Mouse (Mus musculus): Measurements from ENCODE around the gene Elovl2. TPM values are rescaled to one million over a fixed set of nuclear protein-coding genes. Genes with fewer than 3 reads are reported as not detected.

The Elovl2 gene
- polyA plus RNA-seq, 2 experiments = 2.3 to 2.5 TPM

- H3K27ac ChIP-seq (replicated peaks; ENCODE audit: low read depth, low read length) = peak overlapping the region; percentile 81
- no peaks in the 10 kb centered on the region for H3K36me3 ChIP-seq (ENCODE audit: control insufficient read depth, insufficient read depth, low read length)
- peak overlapping the region; percentile 82 for H3K9ac ChIP-seq (ENCODE audit: low read depth, low read length, severe bottlenecking)
- ATAC-seq (ENCODE audit: low FRiP score, low read depth) (no peak), DNase-seq (ENCODE audit: low spot score) (no peak)
- peak overlapping the region; percentile 77 for H3K4me3 ChIP-seq (replicated peaks; ENCODE audit: low read length)
- no peaks in the 10 kb centered on the region for H3K27me3 ChIP-seq (ENCODE audit: control insufficient read depth, insufficient read depth, low read length)
- H3K9me3 ChIP-seq (ENCODE audit: control insufficient read depth, low read length) = no peaks in the 10 kb centered on the region
- H3K4me2 ChIP-seq (replicated peaks; ENCODE audit: low read depth, low read length, severe bottlenecking) = peak overlapping the region; percentile 71
- TF ChIP-seq POLR2A (IDR thresholded peaks at IDR 0.05; ENCODE audit: borderline replicate concordance, extremely low read depth, insufficient read depth, insufficient read length) = no peak
- H3K4me1 ChIP-seq (ENCODE audit: control insufficient read depth, insufficient read depth, low read length) = 0 out of 2 replicates have a peak, but pooled peaks cover 5% of the 10 kb centered on the region
- under 1% methylated on average over 27 of the region's 27 CpGs for WGBS
These were observed 30.2 kb upstream of the Elovl2 start for GRCm38 (mm10) chr13:41250318-41250981.

GRCm38 (mm10) chr13:41249538-41250317 lies 29.5 kb upstream of the Elovl2 start, which contains the start of gene Smim13:
TSS of gene Smim13 (plus strand) at chr13:41249844.
- no peaks in the 10 kb centered on the region for H3K36me3 ChIP-seq (ENCODE audit: control insufficient read depth, insufficient read depth, low read length)
- DNase-seq (ENCODE audit: low spot score) = peak; percentile 97
- peak; percentile 96 for ATAC-seq (ENCODE audit: low FRiP score, low read depth)
- H3K27me3 ChIP-seq (ENCODE audit: control insufficient read depth, insufficient read depth, low read length) = no peaks in the 10 kb centered on the region
- under 1% methylated on average over 49 of the region's 78 CpGs for WGBS
- 0 out of 2 replicates have a peak, but pooled peaks cover 5% of the 10 kb centered on the region for H3K4me1 ChIP-seq (ENCODE audit: control insufficient read depth, insufficient read depth, low read length)
- peak within 1 kb of the TSS; percentile 81 for H3K27ac ChIP-seq (replicated peaks; ENCODE audit: low read depth, low read length)
- peak within 1 kb of the TSS; percentile 82 for H3K9ac ChIP-seq (ENCODE audit: low read depth, low read length, severe bottlenecking)
- peak within 1 kb of the TSS; percentile 77 for H3K4me3 ChIP-seq (replicated peaks; ENCODE audit: low read length)
- peak within 1 kb of the TSS; percentile 71 for H3K4me2 ChIP-seq (replicated peaks; ENCODE audit: low read depth, low read length, severe bottlenecking)
- TF ChIP-seq POLR2A (IDR thresholded peaks at IDR 0.05; ENCODE audit: borderline replicate concordance, extremely low read depth, insufficient read depth, insufficient read length) = 0 out of 2 replicates have a peak, but pooled peaks have one; percentile 52
- no peaks in the 10 kb centered on the region for H3K9me3 ChIP-seq (ENCODE audit: control insufficient read depth, low read length)

GRCm38 (mm10) chr13:41248751-41249520 lies 28.7 kb upstream of the Elovl2 start:
- ATAC-seq (ENCODE audit: low FRiP score, low read depth) (no peak; the same call in 1 of the 2 replicates), DNase-seq (ENCODE audit: low spot score) (peak; percentile 58)
- Histone ChIP-seq H3K9me3 (ENCODE audit: control insufficient read depth, low read length) (no peaks in the 10 kb centered on the region), H3K4me1 (ENCODE audit: control insufficient read depth, insufficient read depth, low read length) (0 out of 2 replicates have a peak, but pooled peaks cover 5% of the 10 kb centered on the region), H3K4me2 (replicated peaks; ENCODE audit: low read depth, low read length, severe bottlenecking) (peak overlapping the region; percentile 71), H3K36me3 (ENCODE audit: control insufficient read depth, insufficient read depth, low read length) (no peaks in the 10 kb centered on the region), H3K9ac (ENCODE audit: low read depth, low read length, severe bottlenecking) (peak overlapping the region; percentile 82), H3K4me3 (replicated peaks; ENCODE audit: low read length) (peak overlapping the region; percentile 77), H3K27me3 (ENCODE audit: control insufficient read depth, insufficient read depth, low read length) (no peaks in the 10 kb centered on the region), H3K27ac (replicated peaks; ENCODE audit: low read depth, low read length) (0 out of 2 replicates have a peak overlapping the region, but pooled peaks have one; percentile 1)
- no peak for TF ChIP-seq POLR2A (IDR thresholded peaks at IDR 0.05; ENCODE audit: borderline replicate concordance, extremely low read depth, insufficient read depth, insufficient read length)
- WGBS = 31% methylated on average over 12 of the region's 12 CpGs

- H3K4me2 ChIP-seq (replicated peaks; ENCODE audit: low read depth, low read length, severe bottlenecking) = no peak overlapping the region
- H3K4me1 ChIP-seq (ENCODE audit: control insufficient read depth, insufficient read depth, low read length) = no peaks in the 10 kb centered on the region
- ATAC-seq (ENCODE audit: low FRiP score, low read depth) (no peak), DNase-seq (ENCODE audit: low spot score) (no peak)
- H3K9me3 ChIP-seq (ENCODE audit: control insufficient read depth, low read length) = no peaks in the 10 kb centered on the region
- TF ChIP-seq POLR2A (IDR thresholded peaks at IDR 0.05; ENCODE audit: borderline replicate concordance, extremely low read depth, insufficient read depth, insufficient read length) = no peak
- no peak overlapping the region for H3K4me3 ChIP-seq (replicated peaks; ENCODE audit: low read length)
- H3K27me3 ChIP-seq (ENCODE audit: control insufficient read depth, insufficient read depth, low read length) = no peaks in the 10 kb centered on the region
- H3K27ac ChIP-seq (replicated peaks; ENCODE audit: low read depth, low read length) = no peak overlapping the region
- H3K9ac ChIP-seq (ENCODE audit: low read depth, low read length, severe bottlenecking) = no peak overlapping the region
- WGBS = 51% methylated on average over 6 of the region's 6 CpGs
- no peaks in the 10 kb centered on the region for H3K36me3 ChIP-seq (ENCODE audit: control insufficient read depth, insufficient read depth, low read length)
These were observed 24.2 kb upstream of the Elovl2 start for GRCm38 (mm10) chr13:41244306-41244830.

All from limb, embryonic 14.5 days (tissue).